Mouse (Mus musculus) central nervous system, embryonic 14 days (tissue): ENCODE results near the gene Fmo1. TPM values are rescaled to one million over a fixed set of nuclear protein-coding genes. Genes with fewer than 3 reads are reported as not detected.

Experiments used
- polyA plus RNA-seq: library from polyadenylated mRNA; depleted of rRNA; stranded (reverse); fragments of >200 nt; gene quantifications from 2 replicates; pipeline ENCODE4 v1.2.3, GENCODE M21; 2012; rRNA removed

The Fmo1 gene
- polyA plus RNA-seq = 32.2 and 43.5 TPM in 2 replicates

GRCm38 (mm10) chr1:162866280-162866681 lies at the start of gene Fmo1:
Gene Fmo1, minus strand, starts transcription at chr1:162866610.

GRCm38 (mm10) chr1:162897838-162898811 lies 31.7 kb upstream of the Fmo1 start, which contains the start of gene Fmo2:
Gene Fmo2, minus strand, starts transcription at chr1:162898726.

GRCm38 (mm10) chr1:162813836-162814156 lies 52.6 kb downstream of the Fmo1 start, which contains the start of gene Fmo4:
Gene Fmo4, minus strand, starts transcription at chr1:162813972.

Other genes starting within 250 kb of the Fmo1 start
- gene Myoc, start 227.5 kb downstream of the Fmo1 start, polyA plus RNA-seq = 0.10 and 0.13 TPM in 2 replicates
- gene Myocos, start 208.4 kb downstream of the Fmo1 start, polyA plus RNA-seq = not detected in 2 replicates
- 43.5 and 54.5 TPM in 2 replicates for gene Prrc2c, start 126.1 kb downstream of the Fmo1 start, polyA plus RNA-seq
- gene Fmo4, start 52.6 kb downstream of the Fmo1 start, polyA plus RNA-seq = 0.27 and 0.66 TPM in 2 replicates
- 0.36 and 0.50 TPM in 2 replicates for gene Fmo2, start 32.1 kb upstream of the Fmo1 start, polyA plus RNA-seq
- gene Fmo6, start 70.9 kb upstream of the Fmo1 start, polyA plus RNA-seq = 0.30 TPM in 1 of 2 replicates, not detected in the other
- not detected in 2 replicates for gene Fmo3, start 117.9 kb upstream of the Fmo1 start, polyA plus RNA-seq
- not detected in 2 replicates for gene Mroh9, start 219.1 kb upstream of the Fmo1 start, polyA plus RNA-seq